Mouse (Mus musculus): ENCODE data around the gene Six4.
"Not testable (repeated sequence)": the region's sequence is repeated elsewhere in the genome, so short reads cannot be mapped to it uniquely, and the experiment has no call there.

Gene Six4

DNA sequence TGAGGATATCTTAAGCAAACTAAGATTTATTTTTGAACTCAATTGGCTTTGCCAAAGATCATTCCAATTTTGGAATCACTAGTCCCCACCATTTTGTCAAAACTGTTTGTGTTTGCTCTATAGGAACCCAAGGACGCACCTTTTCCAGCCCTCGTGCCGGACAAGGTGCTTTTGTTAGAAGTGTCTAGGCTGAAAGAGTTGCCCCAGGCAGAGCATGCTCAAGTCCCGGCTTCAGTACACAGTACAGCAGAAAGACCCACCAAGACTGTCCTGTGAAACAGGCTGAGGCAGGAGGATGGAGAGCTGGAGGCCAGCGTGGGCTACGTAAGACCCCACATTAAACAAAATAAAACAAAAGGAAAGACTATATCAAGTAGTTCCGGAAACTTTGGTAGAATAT is 26.2 kb downstream of the Six4 start:
- no peak for DNase-seq

- no peak for DNase-seq
Measured at GRCm38 (mm10) chr12:73085739-73086630, 27.3 kb downstream of the Six4 start.

DNA sequence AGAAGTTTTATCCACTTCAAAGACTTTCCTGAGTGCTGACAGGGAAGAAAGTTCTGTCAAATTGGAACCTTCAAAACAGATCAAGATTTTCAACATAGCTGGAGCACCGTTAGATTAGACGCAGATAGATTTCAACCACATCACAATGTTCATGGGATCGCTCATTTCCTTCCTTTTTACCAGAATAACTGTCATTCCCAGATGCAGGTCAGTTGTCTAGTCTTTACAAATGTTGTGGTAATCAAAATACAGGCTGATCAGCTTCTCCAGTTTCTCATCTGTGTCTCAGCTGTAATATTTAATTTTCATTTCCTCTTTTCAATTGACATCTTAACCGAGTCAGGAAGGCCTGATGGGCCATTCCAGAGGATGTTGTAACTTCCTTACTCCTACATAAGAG is 29.5 kb downstream of the Six4 start:
- no peak for DNase-seq

DNA sequence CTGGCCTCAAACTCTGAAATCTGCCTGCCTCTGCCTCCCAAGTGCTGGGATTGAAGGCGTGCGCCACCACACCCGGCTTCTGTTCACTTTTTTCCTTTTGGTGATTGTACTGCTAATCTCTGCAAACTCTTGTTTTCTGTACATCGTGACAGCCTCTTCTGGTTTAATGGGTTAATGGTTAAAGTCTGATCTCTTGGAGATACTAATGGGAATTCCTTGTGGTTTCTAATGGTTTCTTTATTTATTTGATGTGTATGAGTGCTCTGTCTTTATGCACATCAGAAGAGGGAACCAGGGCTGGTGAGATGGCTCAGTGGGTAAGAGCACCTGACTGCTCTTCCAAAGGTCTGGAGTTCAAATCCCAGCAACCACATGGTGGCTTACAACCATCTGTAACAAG is 31.4 kb downstream of the Six4 start:
- not testable (repeated sequence) for DNase-seq

- DNase-seq: no peak
Measured at GRCm38 (mm10) chr12:73060805-73061410, 52.3 kb downstream of the Six4 start.

- no peak for DNase-seq
Measured at GRCm38 (mm10) chr12:73057492-73057891, 55.8 kb downstream of the Six4 start.

DNA sequence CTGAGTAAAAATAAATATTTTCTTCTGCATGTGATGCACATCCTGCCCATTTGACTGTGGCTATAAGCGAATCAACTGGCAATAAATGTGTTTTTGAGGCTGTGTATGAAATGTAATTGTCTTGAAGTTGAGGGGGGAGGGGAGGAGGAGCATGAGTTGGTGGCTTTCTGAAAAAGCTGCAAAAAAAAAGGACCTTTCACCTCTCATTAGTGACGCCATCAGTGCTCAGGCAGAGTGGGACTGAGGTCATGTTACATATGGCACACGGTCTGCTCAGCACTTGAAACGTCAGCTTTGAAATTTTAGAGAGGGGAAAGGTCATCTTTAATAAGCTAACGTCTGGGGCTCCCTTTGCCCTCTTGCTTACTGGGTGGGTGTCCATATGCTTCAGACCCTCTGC is 57.8 kb downstream of the Six4 start:
- no peak for DNase-seq

- DNase-seq: no peak
Measured at GRCm38 (mm10) chr12:73054576-73055185, 58.6 kb downstream of the Six4 start.

DNA sequence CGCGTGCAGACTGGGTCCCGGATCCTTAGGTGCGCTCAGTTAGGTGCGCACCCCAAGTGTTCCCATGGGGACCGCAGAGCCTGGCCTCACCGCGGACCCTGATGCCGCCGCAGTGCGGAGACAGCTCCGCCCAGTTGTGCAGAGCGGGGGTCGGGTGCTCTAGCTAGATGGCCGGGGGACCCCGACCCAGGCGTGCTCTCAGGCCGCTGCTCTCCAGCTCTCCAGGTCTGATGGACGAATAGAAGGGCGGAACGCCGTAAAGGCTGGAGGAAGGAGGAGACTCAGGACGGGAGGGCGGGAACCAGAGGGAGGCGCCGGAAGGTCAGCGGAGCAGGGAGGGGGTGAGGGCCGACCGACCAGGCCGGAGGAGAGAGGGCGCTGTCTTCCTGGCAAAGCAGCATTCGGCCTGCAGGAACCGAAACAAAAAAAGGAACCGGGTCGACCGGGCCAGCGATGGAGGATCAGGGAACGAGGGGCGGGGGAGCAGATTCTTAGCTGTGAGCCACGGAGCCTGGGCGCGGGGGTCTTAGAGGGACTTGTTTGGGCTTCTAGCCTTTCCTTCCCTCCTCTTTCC is 59.5 kb downstream of the Six4 start, which contains the start of gene Six1:
Gene Six1, minus strand, starts transcription at position 220 of the 574 bp plus-strand sequence.
- DNase-seq: peak; percentile 21 to 28

- peak in 1 of 2 experiments; percentile 22 for DNase-seq
Measured at GRCm38 (mm10) chr12:73052651-73053591, 60.3 kb downstream of the Six4 start.

DNA sequence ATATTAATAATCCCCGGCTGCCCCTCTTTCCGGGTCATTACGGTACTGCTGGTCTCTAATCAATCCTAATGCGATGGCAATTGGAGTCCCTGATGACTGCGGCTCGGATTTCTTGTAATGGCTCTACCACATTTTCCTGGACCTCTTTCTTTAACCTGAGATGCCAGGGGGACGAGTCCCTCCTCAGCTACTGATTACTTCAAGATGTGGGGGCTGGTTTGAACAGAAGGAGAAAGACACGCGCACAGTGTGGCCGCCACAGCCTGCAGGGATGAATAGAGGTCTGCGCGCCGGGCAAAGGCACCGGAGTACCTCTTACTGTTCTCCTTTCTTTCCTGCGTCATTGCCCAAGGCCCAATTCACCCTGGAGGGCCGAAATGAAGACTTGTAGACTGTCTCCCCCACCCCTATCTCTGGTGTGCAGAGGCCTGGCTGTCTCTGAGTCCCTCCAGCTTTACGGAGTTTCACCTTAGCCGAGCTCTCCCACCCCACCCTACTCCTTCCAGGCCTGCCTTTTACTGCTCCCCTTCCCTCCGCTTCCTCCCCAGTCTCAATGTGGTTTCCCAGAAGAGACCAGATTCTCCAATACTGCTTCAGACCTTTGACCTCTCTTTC is 61.1 kb downstream of the Six4 start:
- no peak for DNase-seq

GRCm38 (mm10) chr12:73050811-73051580 is 62.3 kb downstream of the Six4 start:
- DNase-seq: no peak

GRCm38 (mm10) chr12:73050305-73050704 is 63.0 kb downstream of the Six4 start:
- DNase-seq: no peak

All from cerebellum, adult 18-20 months (tissue).